Mouse (Mus musculus) embryonic fibroblast, embryonic 13.5 days (primary cell): ENCODE measurements around the gene Synrg.

ENCODE experiments used
- CTCF ChIP-seq: IDR thresholded peaks from 2 replicates; pipeline ENCODE4 v1.5.1; 2011; ENCODE audit warnings: mild to moderate bottlenecking, control low read depth, low read length, moderate library complexity, borderline replicate concordance; ENCODE audit not compliant: insufficient read depth
- POLR2A ChIP-seq: IDR thresholded peaks from 2 replicates; pipeline ENCODE4 v1.6.1; 2011; ENCODE audit warnings: low read depth, mild to moderate bottlenecking, control low read depth, low read length, moderate library complexity

DNA sequence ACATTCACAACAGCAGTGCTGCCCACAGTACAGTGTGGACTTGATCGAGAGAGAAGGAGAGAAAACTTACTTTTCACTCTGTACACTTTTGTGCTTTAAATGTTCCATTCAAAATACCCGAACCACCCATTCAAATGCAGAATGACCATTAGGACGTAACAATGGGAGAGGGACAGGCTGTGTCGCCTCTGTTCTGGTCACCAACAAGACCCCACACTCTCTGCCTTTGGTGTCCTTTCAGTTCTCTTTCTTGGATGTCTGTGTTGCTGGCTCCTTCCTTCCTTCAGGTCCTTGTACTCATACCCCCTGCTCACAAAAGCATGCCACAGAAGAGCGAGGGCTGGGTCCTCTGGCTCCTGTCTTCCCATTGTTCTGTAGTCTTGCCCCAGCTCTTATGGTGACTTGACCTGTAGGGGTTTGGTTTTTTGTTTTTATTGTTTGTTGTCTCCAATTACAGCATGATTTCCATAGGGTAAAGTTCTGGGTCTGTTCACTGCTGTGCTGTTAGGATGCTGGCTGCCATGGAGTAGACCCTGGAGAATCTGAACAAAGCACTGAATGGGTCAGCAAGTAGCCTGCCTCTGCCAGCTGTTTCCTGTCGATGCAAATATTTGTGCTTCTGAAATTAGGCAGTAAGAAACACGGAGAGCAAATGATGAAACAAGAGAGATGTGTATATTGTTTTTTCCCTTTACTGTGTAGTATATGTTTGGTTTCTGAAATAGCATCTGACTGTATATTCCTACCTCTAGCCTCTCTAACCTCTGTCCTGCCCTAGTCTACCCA lies 10.5 kb downstream of the Synrg start:
- TF ChIP-seq CTCF (no peak), POLR2A (no peak)
